Mouse (Mus musculus) CH12.LX (cell line): ENCODE measurements around the gene Ahnak. TPM values are rescaled to one million over a fixed set of nuclear protein-coding genes. Genes with fewer than 3 reads are reported as not detected.

Experiments
- DNase-seq: peaks from one replicate; pipeline ENCODE4 v3.0.0-alpha.2; 2013; ENCODE audit errors: extremely low read depth
- H3K27ac ChIP-seq: 2 replicates; pipeline ENCODE4 v1.5.1; 2012; ENCODE audit warnings: low read depth, mild to moderate bottlenecking, control low read depth, moderate library complexity; ENCODE audit not compliant: insufficient read depth
- H3K27me3 ChIP-seq: replicated peaks from 2 replicates; pipeline ENCODE3; 2012; ENCODE audit warnings: inconsistent platforms
- H3K36me3 ChIP-seq, 2 experiments: replicated peaks in 1 of 2; 2 replicates each; pipeline versions ENCODE3 to v1.6.1; 2012; ENCODE audit warnings: inconsistent platforms in 1 of 2, low read length in 1 of 2, mild to moderate bottlenecking in 1 of 2, mixed read lengths in 1 of 2, moderate library complexity in 1 of 2; ENCODE audit not compliant: control insufficient read depth in 1 of 2, insufficient read depth in 1 of 2
- H3K4me1 ChIP-seq, 2 experiments: 2 replicates each; pipeline ENCODE4 v1.6.1; 2012; ENCODE audit warnings: inconsistent platforms in 1 of 2, moderate library complexity in 1 of 2; ENCODE audit not compliant: insufficient read depth in 2 of 2, control insufficient read depth in 1 of 2
- H3K4me2 ChIP-seq: 2 replicates; pipeline ENCODE4 v1.6.1; 2012; ENCODE audit warnings: low read depth, mild to moderate bottlenecking, control low read depth; ENCODE audit not compliant: poor library complexity, insufficient read depth, severe bottlenecking
- H3K4me3 ChIP-seq, 3 experiments: fragments of 150-350 bp in 1 of 3; sonication (generic) in 1 of 3; replicated peaks in 1 of 3; 2 replicates each; pipeline versions ENCODE3 to v1.5.1; 2011 to 2012; ENCODE audit warnings: low read depth in 2 of 3, low read length in 2 of 3, mild to moderate bottlenecking in 2 of 3, moderate library complexity in 2 of 3, control low read depth in 1 of 3, improper control_type of control experiment in 1 of 3, inconsistent platforms in 1 of 3, mixed read lengths in 1 of 3; ENCODE audit not compliant: poor library complexity in 1 of 3
- H3K79me2 ChIP-seq: replicated peaks from 2 replicates; pipeline ENCODE4 v1.6.1; 2012; ENCODE audit warnings: mild to moderate bottlenecking, moderate library complexity; ENCODE audit not compliant: control insufficient read depth, poor library complexity, insufficient read depth, severe bottlenecking; ENCODE audit errors: extremely low read depth
- H3K9ac ChIP-seq: 2 replicates; pipeline ENCODE4 v1.6.1; 2012; ENCODE audit warnings: low read depth, mild to moderate bottlenecking, control low read depth, moderate library complexity; ENCODE audit not compliant: insufficient read depth
- H3K9me3 ChIP-seq: replicated peaks from 2 replicates; pipeline ENCODE3; 2012; ENCODE audit warnings: low read length, inconsistent platforms, mixed read lengths
- CHD2 ChIP-seq: IDR thresholded peaks from 2 replicates; pipeline ENCODE4 v1.6.1; 2011; ENCODE audit warnings: low read length, improper control_type of control experiment
- E2F4 ChIP-seq: IDR thresholded peaks from 2 replicates; pipeline ENCODE4 v1.6.1; 2011; ENCODE audit warnings: low read depth, low read length, improper control_type of control experiment; ENCODE audit not compliant: insufficient replicate concordance
- ELF1 ChIP-seq: IDR thresholded peaks from 2 replicates; pipeline ENCODE4 v1.6.1; 2014; ENCODE audit warnings: low read depth, mild to moderate bottlenecking, inconsistent platforms, low read length, improper control_type of control experiment
- ETS1 ChIP-seq: conservative IDR thresholded peaks from 2 replicates; pipeline ENCODE4 v1.6.1; 2012; ENCODE audit warnings: low read depth, mild to moderate bottlenecking, inconsistent platforms, low read length, improper control_type of control experiment, moderate library complexity
- HCFC1 ChIP-seq: IDR thresholded peaks from 2 replicates; pipeline ENCODE4 v1.6.1; 2012; ENCODE audit warnings: low read depth, mild to moderate bottlenecking, inconsistent platforms, low read length, improper control_type of control experiment
- JUND ChIP-seq: conservative IDR thresholded peaks from 2 replicates; pipeline ENCODE4 v1.6.1; 2011; ENCODE audit warnings: low read depth, low read length, improper control_type of control experiment
- KAT2A ChIP-seq: IDR thresholded peaks from 2 replicates; pipeline ENCODE4 v1.6.1; 2012; ENCODE audit warnings: low read length, improper control_type of control experiment, inconsistent platforms; ENCODE audit not compliant: insufficient replicate concordance
- MAFK ChIP-seq: IDR thresholded peaks from 2 replicates; pipeline ENCODE4 v1.6.1; 2011; ENCODE audit warnings: low read length, improper control_type of control experiment; ENCODE audit not compliant: insufficient replicate concordance
- MAX ChIP-seq: IDR thresholded peaks from 2 replicates; pipeline ENCODE4 v1.6.1; 2011; ENCODE audit warnings: low read length, improper control_type of control experiment
- MEF2A ChIP-seq: IDR thresholded peaks from 2 replicates; pipeline ENCODE4 v1.6.1; 2014; ENCODE audit warnings: low read depth, mild to moderate bottlenecking, inconsistent platforms, low read length, improper control_type of control experiment, borderline replicate concordance
- MXI1 ChIP-seq: IDR thresholded peaks from 2 replicates; pipeline ENCODE4 v1.6.1; 2011; ENCODE audit warnings: mild to moderate bottlenecking, low read depth, low read length, improper control_type of control experiment
- NRF1 ChIP-seq: IDR thresholded peaks from 2 replicates; pipeline ENCODE4 v1.6.1; 2014; ENCODE audit warnings: low read depth, mild to moderate bottlenecking, inconsistent platforms, low read length, improper control_type of control experiment, moderate library complexity
- POLR2AphosphoS2 ChIP-seq: IDR thresholded peaks from 2 replicates; pipeline ENCODE4 v1.6.1; 2011; ENCODE audit warnings: low read depth, low read length, improper control_type of control experiment
- RCOR1 ChIP-seq: conservative IDR thresholded peaks from 2 replicates; pipeline ENCODE4 v1.6.1; 2012; ENCODE audit warnings: low read depth, mild to moderate bottlenecking, inconsistent platforms, low read length, improper control_type of control experiment
- SIN3A ChIP-seq: IDR thresholded peaks from 2 replicates; pipeline ENCODE4 v1.6.1; 2012; ENCODE audit warnings: low read length, improper control_type of control experiment, inconsistent platforms
- TCF12 ChIP-seq: IDR thresholded peaks from 2 replicates; pipeline ENCODE4 v1.6.1; 2014; ENCODE audit warnings: low read depth, mild to moderate bottlenecking, inconsistent platforms, low read length, improper control_type of control experiment
- UBTF ChIP-seq: IDR thresholded peaks from 2 replicates; pipeline ENCODE4 v1.6.1; 2012; ENCODE audit warnings: low read depth, mild to moderate bottlenecking, inconsistent platforms, low read length, improper control_type of control experiment, moderate library complexity
- USF2 ChIP-seq: conservative IDR thresholded peaks from 2 replicates; pipeline ENCODE4 v1.6.1; 2011; ENCODE audit warnings: low read depth, low read length, improper control_type of control experiment
- ZC3H11A ChIP-seq: IDR thresholded peaks from 2 replicates; pipeline ENCODE4 v1.6.1; 2012; ENCODE audit warnings: low read depth, mild to moderate bottlenecking, inconsistent platforms, low read length, improper control_type of control experiment
- ZMIZ1 ChIP-seq: IDR thresholded peaks from 2 replicates; pipeline ENCODE4 v1.6.1; 2012; ENCODE audit warnings: low read depth, mild to moderate bottlenecking, inconsistent platforms, low read length, improper control_type of control experiment
- ZNF384 ChIP-seq: IDR thresholded peaks from 2 replicates; pipeline ENCODE4 v1.6.1; 2012; ENCODE audit warnings: low read depth, low read length, improper control_type of control experiment, inconsistent platforms
- dilution Hi-C: fragments of 300-500 bp; cut with MboI; formaldehyde crosslinking; loops from 2 replicates; pipeline ENCODE4 v1.14.3; 2020; ENCODE audit warnings: low sequenced_read_pairs; ENCODE audit not compliant: extremely low pct_unique_long_range_greater_than_20kb, extremely low pct_ligation_motif_present
- in situ Hi-C: fragments of 300-500 bp; cut with MboI; formaldehyde crosslinking; loops from 3 replicates; pipeline ENCODE4 v1.14.3; 2019; ENCODE audit warnings: low sequenced_read_pairs, low pct_ligation_motif_present, low pct_unique_long_range_greater_than_20kb, mixed read lengths
- polyA plus RNA-seq: library from polyadenylated mRNA; unstranded; fragments of >175 nt; gene quantifications from 2 replicates; pipeline ENCODE4 v1.2.1, GENCODE M21; 2012; ENCODE audit warnings: low read depth; ENCODE audit not compliant: insufficient read length
- total RNA-seq, 2 experiments: library from RNA; depleted of rRNA; stranded (reverse); fragments of 300-350 nt in 1 of 2; fragments of >200 nt in 1 of 2; gene quantifications; 2 replicates each; pipeline ENCODE4 v1.2.3; 2012 to 2014

Ahnak gene
- total and polyA plus RNA-seq, 3 experiments = 1.7 to 21.7 (median 1.8) TPM

DNA sequence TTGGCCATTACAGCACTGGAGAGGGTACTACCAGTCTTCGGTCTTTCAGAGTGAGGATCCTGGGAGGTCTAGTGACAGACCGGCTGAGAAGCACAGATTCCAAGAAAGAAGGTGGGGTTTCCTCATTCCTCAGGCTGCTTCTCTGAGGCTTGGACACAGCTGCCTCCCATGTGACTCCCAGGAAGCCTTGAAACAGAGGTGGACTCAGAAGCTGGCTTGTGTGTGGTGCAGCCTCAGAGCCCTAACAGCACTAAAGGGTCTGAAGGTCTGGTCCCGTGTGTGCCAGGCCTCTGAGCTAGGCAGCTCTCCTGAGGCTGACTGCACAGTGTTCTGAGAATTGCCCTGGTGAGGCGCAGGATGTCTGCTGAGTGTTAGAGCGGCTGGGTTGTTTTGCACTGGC lies 117.0 kb downstream of the Ahnak start:
- no peaks in the 10 kb centered on the region for H3K36me3 ChIP-seq
- in situ Hi-C loops = loop anchor here (25.0 kb wide), 1 partner anchor 369 kb away; the partner anchor contains the start of genes 1700092M07Rik, Stx5a and Wdr74
- no peaks in the 10 kb centered on the region for H3K27me3 ChIP-seq
- H3K9ac ChIP-seq = no peak overlapping the region
- H3K4me3 ChIP-seq = no peak overlapping the region
- no peak overlapping the region for H3K4me2 ChIP-seq
- H3K27ac ChIP-seq = no peak overlapping the region
- no peaks in the 10 kb centered on the region for H3K9me3 ChIP-seq
- TF ChIP-seq JUND = no peak
- no peak for TF ChIP-seq UBTF
- no peak for TF ChIP-seq ZNF384
- no peak for TF ChIP-seq RCOR1
- TF ChIP-seq MAX = no peak
- no peak for TF ChIP-seq MXI1
- TF ChIP-seq USF2 = no peak
- TF ChIP-seq POLR2AphosphoS2 = no peak
- no peak for TF ChIP-seq ZC3H11A
- TF ChIP-seq ELF1 = no peak
- no peak for TF ChIP-seq MAFK
- no peak for TF ChIP-seq KAT2A
- no peak for TF ChIP-seq ETS1
- no peak for TF ChIP-seq CHD2
- no peaks in the 10 kb centered on the region for H3K79me2 ChIP-seq
- dilution Hi-C loops = no loop called here
- DNase-seq = no peak
- peaks cover 9 to 44% of the 10 kb centered on the region in 2 experiments for H3K4me1 ChIP-seq

DNA sequence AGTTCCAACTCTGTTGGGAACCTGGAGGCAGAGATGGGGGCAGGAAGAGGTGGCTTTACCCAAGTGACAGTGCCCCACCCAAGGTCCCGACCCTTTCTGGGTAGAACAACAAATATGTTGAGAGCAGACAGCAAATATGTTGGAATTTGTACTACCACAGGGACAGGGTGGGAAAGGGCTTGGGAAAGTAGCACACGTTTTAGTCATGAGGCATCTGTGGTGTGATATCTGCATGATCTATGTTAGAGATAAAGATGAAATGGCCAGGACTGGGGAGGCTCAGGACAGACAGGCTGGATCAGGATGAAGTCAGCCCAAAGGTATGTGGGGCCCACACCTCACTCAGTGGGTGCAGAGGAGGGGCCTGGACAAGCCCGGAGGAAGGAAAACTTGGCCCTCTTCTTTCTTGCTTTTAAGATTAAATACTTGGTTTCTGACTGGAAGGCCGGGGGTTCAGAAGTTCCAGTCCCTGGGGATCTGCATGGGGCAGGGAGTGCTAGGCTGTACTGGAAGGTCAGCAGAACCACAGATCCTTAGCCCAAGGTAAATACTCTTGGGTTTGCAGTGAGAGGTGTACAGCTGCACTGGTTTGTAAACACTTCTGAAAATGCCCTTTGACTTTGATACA lies 117.8 kb downstream of the Ahnak start:
- H3K4me2 ChIP-seq = no peak overlapping the region
- no peak overlapping the region for H3K9ac ChIP-seq
- H3K4me1 ChIP-seq = peaks cover 6 to 40% of the 10 kb centered on the region in 2 experiments; a peak in 3 of 4 replicates
- peaks cover 0 to 4% of the 10 kb centered on the region in 2 experiments for H3K36me3 ChIP-seq
- in situ Hi-C loops = loop anchor here (25.0 kb wide), 1 partner anchor 370 kb away; the partner anchor contains the start of genes 1700092M07Rik, Stx5a and Wdr74
- H3K27me3 ChIP-seq = no peaks in the 10 kb centered on the region
- no peaks in the 10 kb centered on the region for H3K9me3 ChIP-seq
- no peak for DNase-seq
- TF ChIP-seq MXI1 (no peak), ELF1 (no peak), MAX (no peak), SIN3A (no peak), MAFK (no peak), RCOR1 (no peak), USF2 (no peak), ZMIZ1 (no peak), TCF12 (no peak), E2F4 (no peak), NRF1 (no peak), HCFC1 (no peak), ETS1 (no peak), MEF2A (no peak), CHD2 (no peak)
- TF ChIP-seq, all 38 proteins: peak for 0
- no peak overlapping the region for H3K27ac ChIP-seq
- dilution Hi-C loops = no loop called here
- no peak overlapping the region for H3K4me3 ChIP-seq
- H3K79me2 ChIP-seq = no peaks in the 10 kb centered on the region
